Mouse (Mus musculus) liver, embryonic 14.5 days (tissue): ENCODE data around the gene Card14. TPM values are rescaled to one million over a fixed set of nuclear protein-coding genes. Genes with fewer than 3 reads are reported as not detected.

Experiments
- ATAC-seq: fragments of 200-750 bp; cut with Nextera tagmentation; 2 replicates; pipeline ENCODE4 v1.8.0; 2017; ENCODE audit warnings: moderate number of reproducible peaks, mild to moderate bottlenecking, moderate library complexity; ENCODE audit not compliant: insufficient read depth
- DNase-seq, 3 experiments: peaks; one replicate each; pipeline ENCODE4 v3.0.0-alpha.2; 2012 to 2013; ENCODE audit warnings: low read depth in 3 of 3, low spot score in 3 of 3
- H3K27ac ChIP-seq: fragments of 300-500 bp; sonication (generic); 2 replicates; pipeline ENCODE4 v1.5.1; 2014; ENCODE audit warnings: moderate library complexity, mild to moderate bottlenecking, control low read depth, inconsistent platforms
- H3K27me3 ChIP-seq: fragments of 300-500 bp; sonication (generic); 2 replicates; pipeline ENCODE4 v1.6.1; 2014; ENCODE audit warnings: mild to moderate bottlenecking, low read length, moderate library complexity; ENCODE audit not compliant: control insufficient read depth, insufficient read depth
- H3K36me3 ChIP-seq: fragments of 300-500 bp; sonication (generic); replicated peaks from 2 replicates; pipeline ENCODE4 v1.6.1; 2014; ENCODE audit warnings: low read depth; ENCODE audit not compliant: control insufficient read depth, insufficient read depth
- H3K4me1 ChIP-seq, 2 experiments: fragments of 200-500 bp in 1 of 2; fragments of 300-500 bp in 1 of 2; sonication (generic) in 1 of 2; replicated peaks; 2 replicates each; pipeline ENCODE4 v1.6.1; 2012 to 2014; ENCODE audit warnings: antibody characterized with exemption in 1 of 2, inconsistent platforms in 1 of 2, low read length in 1 of 2; ENCODE audit not compliant: control insufficient read depth in 2 of 2, insufficient read depth in 2 of 2
- H3K4me2 ChIP-seq: fragments of 300-500 bp; sonication (generic); 2 replicates; pipeline ENCODE4 v1.6.1; 2014; ENCODE audit warnings: low read depth, mild to moderate bottlenecking, control low read depth, moderate library complexity
- H3K4me3 ChIP-seq, 2 experiments: fragments of 200-500 bp in 1 of 2; fragments of 300-500 bp in 1 of 2; sonication (generic) in 1 of 2; 2 replicates each; pipeline ENCODE4 v1.5.1; 2012 to 2014; ENCODE audit warnings: low read depth in 2 of 2, low read length in 2 of 2, mild to moderate bottlenecking in 2 of 2, control low read depth in 1 of 2, inconsistent platforms in 1 of 2, moderate library complexity in 1 of 2; ENCODE audit not compliant: insufficient read depth in 1 of 2
- H3K9ac ChIP-seq: fragments of 300-500 bp; sonication (generic); replicated peaks from 2 replicates; pipeline ENCODE4 v1.6.1; 2014; ENCODE audit warnings: mild to moderate bottlenecking, control low read depth, moderate library complexity
- H3K9me3 ChIP-seq: fragments of 300-500 bp; sonication (generic); 2 replicates; pipeline ENCODE4 v1.6.1; 2016; ENCODE audit warnings: low read length, mixed read lengths; ENCODE audit not compliant: control insufficient read depth
- CTCF ChIP-seq: IDR thresholded peaks from 2 replicates; pipeline ENCODE4 v1.5.1; 2016; ENCODE audit warnings: antibody characterized with exemption, low read depth, control low read depth
- EP300 ChIP-seq: IDR thresholded peaks from 2 replicates; pipeline ENCODE4 v1.6.1; 2016; ENCODE audit warnings: antibody characterized with exemption, low read depth
- WGBS: fragments of 180-500 bp; shearing (Covaris S2); extraction: QIAGEN DNeasy Blood & Tissue Kit; methylation state at CpG from one replicate; pipeline ENCODE4 v1.1.7; 2014; ENCODE audit not compliant: insufficient replicate concordance; 5-methylcytosine and 5-hydroxymethylcytosine counted together
- polyA plus RNA-seq, 2 experiments: library from polyadenylated mRNA; depleted of rRNA in 1 of 2; stranded (reverse) in 1 of 2; unstranded in 1 of 2; fragments of >200 nt; fragmentation: Nextera tagmentation in 1 of 2; extraction: Ambion mirVana in 1 of 2; gene quantifications; 2 replicates each; pipeline versions ENCODE4 v1.2.1 to v1.2.3; 2012 to 2014

Gene Card14
- polyA plus RNA-seq, 2 experiments = 0.17 to 0.18 TPM

DNA sequence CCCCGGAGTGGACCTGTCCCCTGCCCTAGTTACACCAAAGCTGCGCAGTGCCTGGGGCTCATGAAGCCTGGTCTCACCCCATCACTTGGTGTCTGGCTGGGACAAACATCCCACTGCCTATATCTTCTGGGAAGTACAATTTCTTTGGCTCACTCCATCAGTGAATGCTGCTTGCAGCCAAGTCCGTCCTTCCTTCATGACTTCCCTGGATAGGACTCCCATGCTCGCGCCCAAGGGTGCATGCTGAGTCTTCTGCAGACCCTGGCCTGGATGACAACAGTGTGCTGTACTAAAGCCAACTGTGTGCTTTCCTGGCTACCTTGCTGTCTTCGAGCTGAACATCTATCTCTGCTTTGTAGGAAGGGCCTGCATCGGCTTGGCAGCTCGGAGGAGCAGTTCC lies 36.6 kb downstream of the Card14 start:
- H3K4me1 ChIP-seq = no peaks in the 10 kb centered on the region
- H3K36me3 ChIP-seq = no peaks in the 10 kb centered on the region
- ATAC-seq = no peak
- H3K9ac ChIP-seq = no peak overlapping the region
- no peak overlapping the region for H3K27ac ChIP-seq
- no peak overlapping the region for H3K4me2 ChIP-seq
- no peaks in the 10 kb centered on the region for H3K9me3 ChIP-seq
- H3K4me3 ChIP-seq = no peak overlapping the region
- TF ChIP-seq EP300 (no peak), CTCF (no peak)
- DNase-seq = no peak
- WGBS = 70% methylated on average over 8 of the region's 8 CpGs
- H3K27me3 ChIP-seq = no peaks in the 10 kb centered on the region

DNA sequence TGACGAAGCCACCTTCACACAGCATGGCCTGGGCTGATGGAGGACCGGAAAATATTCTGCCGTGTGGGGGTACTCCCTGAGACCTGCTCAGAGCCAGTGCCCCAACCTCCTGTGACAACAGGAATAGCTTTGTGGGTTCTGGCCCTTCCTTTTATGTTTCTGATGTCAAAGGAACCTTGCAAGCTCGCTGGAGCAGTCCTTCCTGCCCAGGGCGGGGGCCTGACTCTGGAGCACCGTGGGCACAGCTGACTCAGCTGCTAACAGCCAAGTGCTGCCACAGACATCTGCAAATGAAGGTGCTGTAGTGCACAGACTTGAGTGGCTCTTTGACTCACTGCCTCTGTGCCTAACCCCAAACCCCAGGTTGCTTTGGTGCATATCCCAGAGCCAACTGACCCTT lies 37.3 kb downstream of the Card14 start:
- Histone ChIP-seq H3K9me3 (no peaks in the 10 kb centered on the region), H3K9ac (no peak overlapping the region), H3K27me3 (no peaks in the 10 kb centered on the region), H3K4me3 (no peak overlapping the region), H3K4me1 (no peaks in the 10 kb centered on the region), H3K4me2 (no peak overlapping the region), H3K27ac (no peak overlapping the region), H3K36me3 (no peaks in the 10 kb centered on the region)
- no peak for TF ChIP-seq CTCF
- no peak for TF ChIP-seq EP300
- DNase-seq (no peak), ATAC-seq (no peak)
- 30% methylated on average over 6 of the region's 6 CpGs for whole genome bisulfite sequencing

DNA sequence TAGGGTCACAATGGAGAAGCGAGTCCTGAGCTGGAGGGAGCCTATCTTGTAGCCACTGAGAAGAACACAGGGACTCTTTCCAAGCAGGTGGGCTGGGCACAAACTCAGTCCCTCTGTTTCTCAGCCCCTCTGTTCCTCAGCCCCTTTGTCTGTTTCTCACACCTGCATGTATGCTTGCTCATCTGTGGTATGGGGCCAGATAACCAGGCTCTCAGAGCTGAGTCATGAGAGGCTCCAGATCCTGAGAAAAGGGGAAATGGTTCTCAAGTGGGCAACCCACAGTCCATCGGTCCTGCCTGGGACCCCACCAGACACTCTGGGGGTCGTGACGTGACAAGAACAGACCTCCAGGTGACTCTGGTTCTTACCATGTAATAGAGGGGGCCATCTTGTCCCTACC lies 39.6 kb downstream of the Card14 start:
- Histone ChIP-seq H3K4me2 (no peak overlapping the region), H3K4me1 (no peaks in the 10 kb centered on the region), H3K9ac (no peak overlapping the region), H3K36me3 (no peaks in the 10 kb centered on the region), H3K27me3 (no peaks in the 10 kb centered on the region), H3K9me3 (no peaks in the 10 kb centered on the region), H3K4me3 (no peak overlapping the region), H3K27ac (no peak overlapping the region)
- DNase-seq (no peak), ATAC-seq (no peak)
- no peak for TF ChIP-seq EP300
- no peak for TF ChIP-seq CTCF
- WGBS = 30% methylated on average over 4 of the region's 4 CpGs

DNA sequence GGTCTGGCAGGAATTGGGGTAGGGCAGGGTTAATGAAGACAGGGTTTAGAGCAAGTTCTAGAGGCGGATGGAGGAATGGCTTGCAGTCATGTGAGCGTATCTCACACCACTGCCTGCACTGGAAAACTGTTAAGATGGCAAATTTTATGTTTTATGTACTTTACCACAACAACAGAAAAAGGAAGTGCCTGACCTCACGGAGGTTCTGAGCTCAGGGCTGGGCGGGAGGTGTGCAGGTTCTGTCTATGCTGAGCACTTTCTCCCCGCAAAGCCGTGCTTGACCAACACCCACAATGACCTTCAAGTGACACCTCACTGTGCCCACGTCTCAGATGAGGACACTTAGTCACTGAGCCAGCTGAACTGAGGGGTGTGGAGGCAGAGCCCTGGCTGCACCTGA lies 44.5 kb downstream of the Card14 start:
- no peak for DNase-seq
- H3K27ac ChIP-seq = no peak overlapping the region
- WGBS = 26% methylated on average over 7 of the region's 7 CpGs
- no peak overlapping the region for H3K9ac ChIP-seq
- peaks cover 9 to 14% of the 10 kb centered on the region in 2 experiments; a peak in 3 of 4 replicates for H3K4me1 ChIP-seq
- TF ChIP-seq CTCF = no peak
- no peak overlapping the region for H3K4me2 ChIP-seq
- H3K4me3 ChIP-seq = no peak overlapping the region
- H3K36me3 ChIP-seq = no peaks in the 10 kb centered on the region
- H3K9me3 ChIP-seq = no peaks in the 10 kb centered on the region
- no peaks in the 10 kb centered on the region for H3K27me3 ChIP-seq
- ATAC-seq = no peak

DNA sequence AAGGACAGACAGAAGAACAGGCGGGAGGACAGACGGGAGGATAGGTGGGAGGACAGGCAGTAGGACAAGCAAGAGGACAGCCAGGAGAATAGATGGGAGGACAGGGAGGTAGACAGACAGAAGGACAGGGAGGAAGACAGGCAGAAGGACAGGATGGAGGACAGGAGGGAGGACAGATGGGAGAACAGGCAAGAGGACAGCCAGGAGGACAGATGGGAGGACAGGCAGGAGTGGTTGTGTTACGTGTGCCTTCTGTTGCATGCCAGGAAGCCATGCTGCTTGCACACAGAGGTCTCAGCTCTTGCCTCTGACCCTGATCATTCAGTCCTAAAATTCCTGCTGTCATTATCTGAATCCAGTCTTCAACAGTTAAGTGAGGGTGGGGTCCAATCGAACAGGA lies 46.4 kb downstream of the Card14 start:
- WGBS = 53% methylated on average over 4 of the region's 4 CpGs
- no peaks in the 10 kb centered on the region for H3K9me3 ChIP-seq
- H3K9ac ChIP-seq = no peak overlapping the region
- H3K4me2 ChIP-seq = no peak overlapping the region
- H3K27ac ChIP-seq = no peak overlapping the region
- TF ChIP-seq EP300 = no peak
- TF ChIP-seq CTCF = no peak
- H3K4me1 ChIP-seq = peaks cover 9 to 14% of the 10 kb centered on the region in 2 experiments; a peak in 3 of 4 replicates
- no peaks in the 10 kb centered on the region for H3K36me3 ChIP-seq
- no peak overlapping the region for H3K4me3 ChIP-seq
- DNase-seq (no peak), ATAC-seq (no peak)
- H3K27me3 ChIP-seq = no peaks in the 10 kb centered on the region
